Mouse (Mus musculus) cortical plate, adult 2 months (tissue): Measurements from ENCODE around the gene Gm17535. TPM values are rescaled to one million over a fixed set of nuclear protein-coding genes. Genes with fewer than 3 reads are reported as not detected.
"Not testable (repeated sequence)": the region's sequence is repeated elsewhere in the genome, so short reads cannot be mapped to it uniquely, and the experiment has no call there.

ENCODE experiments used
- H3K27ac ChIP-seq: fragments of 200-500 bp; 2 replicates; pipeline ENCODE4 v1.5.1; 2012; ENCODE audit warnings: low read length, control low read depth, inconsistent platforms; ENCODE audit not compliant: insufficient read depth
- H3K4me1 ChIP-seq: fragments of 200-500 bp; 2 replicates; pipeline ENCODE4 v1.6.1; 2011; ENCODE audit warnings: low read length; ENCODE audit not compliant: control insufficient read depth, insufficient read depth
- H3K4me3 ChIP-seq: fragments of 200-500 bp; 2 replicates; pipeline ENCODE4 v1.5.1; 2011; ENCODE audit warnings: mild to moderate bottlenecking, low read length, control low read depth; ENCODE audit not compliant: insufficient read depth
- polyA plus RNA-seq: library from polyadenylated mRNA; depleted of rRNA; stranded (reverse); fragments of >200 nt; gene quantifications from 2 replicates; pipeline ENCODE4 v1.2.3, GENCODE M21; 2012; rRNA removed

The Gm17535 gene
- not detected in 2 replicates for polyA plus RNA-seq

- not testable (repeated sequence) for H3K4me1 ChIP-seq, H3K27ac ChIP-seq, H3K4me3 ChIP-seq
These were observed at the start of gene Gm17535 for GRCm38 (mm10) chr9:3034299-3034698. Gene Gm17535, plus strand, starts transcription at chr9:3034599.

- H3K27ac ChIP-seq, H3K4me3 ChIP-seq, H3K4me1 ChIP-seq: not testable (repeated sequence)
These were observed 33.9 kb upstream of the Gm17535 start, which contains the start of gene Gm10722 for GRCm38 (mm10) chr9:3000445-3000972. Gene Gm10722, plus strand, starts transcription at chr9:3000922.

GRCm38 (mm10) chr9:3001006-3001405 is 33.4 kb upstream of the Gm17535 start:
- H3K4me3 ChIP-seq, H3K4me1 ChIP-seq: not testable (repeated sequence)

GRCm38 (mm10) chr9:3001948-3002659 is 32.3 kb upstream of the Gm17535 start:
- H3K4me3 ChIP-seq, H3K27ac ChIP-seq: not testable (repeated sequence)

More at GRCm38 (mm10) chr9:3001006-3001405, 33.4 kb upstream of the Gm17535 start:
- H3K27ac ChIP-seq, result not testable (repeated sequence)

GRCm38 (mm10) chr9:3002794-3003396 is 31.5 kb upstream of the Gm17535 start, which contains the start of gene Gm11168:
Gene Gm11168, plus strand, starts transcription at chr9:3003346.
- not testable (repeated sequence) for H3K4me3 ChIP-seq, H3K4me1 ChIP-seq

More at GRCm38 (mm10) chr9:3001948-3002659, 32.3 kb upstream of the Gm17535 start:
- not testable (repeated sequence) for H3K4me1 ChIP-seq

GRCm38 (mm10) chr9:3006179-3006578 is 28.2 kb upstream of the Gm17535 start:
- H3K4me3 ChIP-seq, H3K4me1 ChIP-seq, H3K27ac ChIP-seq: not testable (repeated sequence)

More at GRCm38 (mm10) chr9:3002794-3003396, 31.5 kb upstream of the Gm17535 start, which contains the start of gene Gm11168:
- not testable (repeated sequence) for H3K27ac ChIP-seq

GRCm38 (mm10) chr9:3006636-3007035 is 27.8 kb upstream of the Gm17535 start:
- H3K4me1 ChIP-seq, H3K27ac ChIP-seq, H3K4me3 ChIP-seq: not testable (repeated sequence)

- H3K4me1 ChIP-seq, H3K27ac ChIP-seq, H3K4me3 ChIP-seq: not testable (repeated sequence)
These were observed 27.1 kb upstream of the Gm17535 start for GRCm38 (mm10) chr9:3007272-3007671.

GRCm38 (mm10) chr9:3009331-3009730 is 25.1 kb upstream of the Gm17535 start:
- H3K4me3 ChIP-seq, H3K4me1 ChIP-seq, H3K27ac ChIP-seq: not testable (repeated sequence)

- H3K4me1 ChIP-seq, H3K4me3 ChIP-seq, H3K27ac ChIP-seq: not testable (repeated sequence)
These were observed 22.3 kb upstream of the Gm17535 start for GRCm38 (mm10) chr9:3012054-3012621.

GRCm38 (mm10) chr9:3012733-3013279 is 21.6 kb upstream of the Gm17535 start, which contains the start of gene Gm10721:
Gene Gm10721, plus strand, starts transcription at chr9:3013140.
- H3K4me3 ChIP-seq, H3K4me1 ChIP-seq, H3K27ac ChIP-seq: not testable (repeated sequence)

GRCm38 (mm10) chr9:3015354-3015753 is 19.0 kb upstream of the Gm17535 start, which contains the start of gene Gm10720:
Gene Gm10720, plus strand, starts transcription at chr9:3015654.
- not testable (repeated sequence) for H3K4me1 ChIP-seq, H3K4me3 ChIP-seq, H3K27ac ChIP-seq

GRCm38 (mm10) chr9:3015896-3016295 is 18.5 kb upstream of the Gm17535 start:
- not testable (repeated sequence) for H3K4me3 ChIP-seq, H3K27ac ChIP-seq, H3K4me1 ChIP-seq

GRCm38 (mm10) chr9:3017108-3017507 is 17.3 kb upstream of the Gm17535 start, which contains the start of gene Gm10719:
Gene Gm10719, plus strand, starts transcription at chr9:3017408.
- H3K27ac ChIP-seq, H3K4me1 ChIP-seq, H3K4me3 ChIP-seq: not testable (repeated sequence)

- not testable (repeated sequence) for H3K4me1 ChIP-seq, H3K27ac ChIP-seq, H3K4me3 ChIP-seq
These were observed 15.5 kb upstream of the Gm17535 start for GRCm38 (mm10) chr9:3018944-3019343.
